Mouse (Mus musculus): Measurements from ENCODE around the gene Meltf.

DNA sequence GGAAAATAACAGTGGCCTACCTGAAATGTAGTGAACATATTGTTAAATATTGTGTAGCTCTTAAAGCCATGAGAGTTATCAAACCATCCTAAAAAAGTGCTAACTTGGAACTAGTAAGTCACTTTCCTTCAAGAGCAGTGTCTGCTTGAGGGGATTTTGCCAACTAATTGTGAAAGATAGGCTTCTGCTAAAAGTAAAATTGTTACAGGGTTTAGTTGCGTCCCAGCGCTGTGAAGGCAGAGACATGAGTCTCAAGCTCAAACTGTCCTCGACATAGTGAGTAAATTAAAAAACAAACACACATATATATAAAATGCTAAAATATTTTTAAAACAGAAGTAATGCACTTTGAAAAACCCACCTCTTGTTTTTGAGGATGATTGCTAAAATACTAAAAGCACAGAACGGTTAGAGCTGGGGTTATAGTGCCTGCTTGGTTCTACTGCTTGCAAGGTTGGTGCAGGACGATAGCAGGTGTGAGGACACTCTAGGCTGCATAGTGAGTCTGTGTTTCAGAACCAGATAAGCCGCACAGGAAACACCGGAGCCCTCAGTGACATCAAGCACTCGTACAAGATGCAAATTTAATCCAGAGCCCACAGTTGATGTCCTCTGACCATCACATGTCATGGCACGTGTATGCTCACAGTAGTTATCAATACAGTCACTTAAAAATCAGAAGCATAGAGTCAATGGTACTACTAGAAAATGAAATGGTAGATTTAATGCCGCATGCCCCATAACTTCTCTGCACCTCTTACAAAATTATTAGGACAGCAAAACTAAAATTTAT lies 45.8 kb upstream of the Meltf start:
- no peak for TF ChIP-seq POLR2A (IDR thresholded peaks at IDR 0.05; ENCODE audit: low read depth, low read length)
- TF ChIP-seq CTCF (IDR thresholded peaks at IDR 0.05; ENCODE audit: extremely low read depth, insufficient read length, insufficient replicate concordance, low read depth, low read length): no peak
